Mouse (Mus musculus) kidney, embryonic 14.5 days (tissue): Measurements from ENCODE around the gene Rpl36a. TPM values are rescaled to one million over a fixed set of nuclear protein-coding genes. Genes with fewer than 3 reads are reported as not detected.
"Not testable (repeated sequence)": the region's sequence is repeated elsewhere in the genome, so short reads cannot be mapped to it uniquely, and the experiment has no call there.

Source experiments
- ATAC-seq: fragments of 200-750 bp; cut with Nextera tagmentation; 2 replicates; pipeline ENCODE4 v1.8.0; 2017; ENCODE audit warnings: moderate number of reproducible peaks, mild to moderate bottlenecking, moderate TSS enrichment, moderate library complexity; ENCODE audit not compliant: low FRiP score, low TSS enrichment
- H3K27ac ChIP-seq: fragments of 300-500 bp; sonication (generic); 2 replicates; pipeline ENCODE4 v1.5.1; 2014; ENCODE audit warnings: low read depth, mild to moderate bottlenecking, low read length, moderate library complexity, mixed read lengths
- H3K27me3 ChIP-seq: fragments of 300-500 bp; sonication (generic); 2 replicates; pipeline ENCODE4 v1.6.1; 2014; ENCODE audit warnings: mild to moderate bottlenecking, low read length; ENCODE audit not compliant: control insufficient read depth, insufficient read depth
- H3K36me3 ChIP-seq: fragments of 300-500 bp; sonication (generic); 2 replicates; pipeline ENCODE4 v1.6.1; 2014; ENCODE audit warnings: low read length, mixed read lengths; ENCODE audit not compliant: control insufficient read depth, insufficient read depth
- H3K4me1 ChIP-seq: fragments of 300-500 bp; sonication (generic); 2 replicates; pipeline ENCODE4 v1.6.1; 2014; ENCODE audit warnings: low read length, mixed read lengths; ENCODE audit not compliant: control insufficient read depth, insufficient read depth
- H3K4me2 ChIP-seq: fragments of 300-500 bp; sonication (generic); replicated peaks from 2 replicates; pipeline ENCODE4 v1.6.1; 2014; ENCODE audit warnings: low read depth, mild to moderate bottlenecking, low read length
- H3K4me3 ChIP-seq: fragments of 300-500 bp; sonication (generic); 2 replicates; pipeline ENCODE4 v1.5.1; 2014; ENCODE audit warnings: mild to moderate bottlenecking, low read length
- H3K9ac ChIP-seq: fragments of 300-500 bp; sonication (generic); 2 replicates; pipeline ENCODE4 v1.6.1; 2014; ENCODE audit warnings: low read depth, mild to moderate bottlenecking, low read length, moderate library complexity
- H3K9me3 ChIP-seq: fragments of 300-500 bp; sonication (generic); 2 replicates; pipeline ENCODE4 v1.6.1; 2016; ENCODE audit warnings: low read length; ENCODE audit not compliant: control insufficient read depth
- WGBS: fragments of 180-500 bp; shearing (Covaris S2); extraction: QIAGEN DNeasy Blood & Tissue Kit; methylation state at CpG from one replicate; pipeline ENCODE4 v1.1.7; 2014; 5-methylcytosine and 5-hydroxymethylcytosine counted together
- polyA plus RNA-seq: library from polyadenylated mRNA; unstranded; fragments of >200 nt; fragmentation: Nextera tagmentation; extraction: Ambion mirVana; gene quantifications from 2 replicates; pipeline ENCODE4 v1.2.1, GENCODE M21; 2014

Gene Rpl36a
- 515 and 711 TPM in 2 replicates for polyA plus RNA-seq

- Histone ChIP-seq H3K36me3 (peaks cover 2% of the 10 kb centered on the region; the same call in 1 of the 2 replicates), H3K9ac (peak within 1 kb of the TSS; percentile 78), H3K4me2 (peak within 1 kb of the TSS; percentile 43), H3K27me3 (no peaks in the 10 kb centered on the region), H3K27ac (peak within 1 kb of the TSS; percentile 78), H3K4me3 (peak within 1 kb of the TSS; percentile 55), H3K9me3 (no peaks in the 10 kb centered on the region), H3K4me1 (no peaks in the 10 kb centered on the region)
- WGBS = 21% methylated on average over 45 of the region's 45 CpGs
- peak; percentile 98 for ATAC-seq
These were observed at the start of gene Rpl36a for GRCm38 (mm10) chrX:134585103-134586002. Rpl36a (plus strand) TSS chrX:134585654.

- not testable (repeated sequence) for ATAC-seq, H3K4me3 ChIP-seq, H3K4me2 ChIP-seq, H3K27ac ChIP-seq, H3K9me3 ChIP-seq, H3K27me3 ChIP-seq, H3K4me1 ChIP-seq, H3K9ac ChIP-seq, H3K36me3 ChIP-seq
- WGBS = 87% methylated on average over 10 of the region's 10 CpGs
These were observed 45.7 kb upstream of the Rpl36a start for GRCm38 (mm10) chrX:134539795-134540194.

- 29% methylated on average over 12 of the region's 12 CpGs for WGBS
- H3K4me3 ChIP-seq = peak overlapping the region; percentile 56
- H3K36me3 ChIP-seq = no peaks in the 10 kb centered on the region; the same call in 1 of the 2 replicates
- no peak for ATAC-seq
- no peaks in the 10 kb centered on the region for H3K4me1 ChIP-seq
- H3K27me3 ChIP-seq = no peaks in the 10 kb centered on the region
- H3K9me3 ChIP-seq = no peaks in the 10 kb centered on the region
- H3K27ac ChIP-seq = no peak overlapping the region
- H3K4me2 ChIP-seq = peak overlapping the region; percentile 49
- H3K9ac ChIP-seq = peak overlapping the region; percentile 59
These were observed 44.9 kb upstream of the Rpl36a start for GRCm38 (mm10) chrX:134540414-134541135.

GRCm38 (mm10) chrX:134541145-134541954 is 44.1 kb upstream of the Rpl36a start, which contains the start of gene Timm8a1:
Timm8a1 (minus strand) TSS chrX:134541865.
- peak; percentile 92 for ATAC-seq
- Histone ChIP-seq H3K27me3 (no peaks in the 10 kb centered on the region), H3K9ac (peak within 1 kb of the TSS; percentile 59), H3K4me3 (peak within 1 kb of the TSS; percentile 56), H3K9me3 (no peaks in the 10 kb centered on the region), H3K4me2 (peak within 1 kb of the TSS; percentile 49), H3K36me3 (no peaks in the 10 kb centered on the region; the same call in 1 of the 2 replicates), H3K4me1 (no peaks in the 10 kb centered on the region), H3K27ac (peak within 1 kb of the TSS; percentile 77)
- WGBS = 23% methylated on average over 51 of the region's 61 CpGs

DNA sequence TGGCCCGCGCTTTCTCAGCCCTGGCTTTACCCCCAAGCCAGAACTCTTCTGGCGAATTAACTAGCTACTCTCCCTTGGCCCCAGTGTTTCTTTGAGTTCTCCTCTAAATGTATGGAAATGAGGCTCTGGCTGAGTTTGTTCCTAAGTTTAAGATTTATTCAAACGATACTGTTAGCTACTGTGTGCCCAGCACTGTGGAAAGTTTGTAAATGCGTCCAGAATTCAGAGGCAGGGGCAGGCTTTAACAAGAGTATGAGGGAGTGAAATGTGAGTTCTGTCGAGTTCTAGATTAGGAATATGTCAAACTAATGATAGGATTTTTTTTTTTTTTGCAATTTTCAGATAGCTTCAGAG is 43.5 kb upstream of the Rpl36a start:
- ATAC-seq = no peak
- no peaks in the 10 kb centered on the region for H3K27me3 ChIP-seq
- H3K36me3 ChIP-seq = no peaks in the 10 kb centered on the region
- H3K27ac ChIP-seq = peak overlapping the region; percentile 77
- peak overlapping the region; percentile 59 for H3K9ac ChIP-seq
- peak overlapping the region; percentile 42 for H3K4me2 ChIP-seq
- H3K9me3 ChIP-seq = no peaks in the 10 kb centered on the region
- 20% methylated on average over 6 of the region's 6 CpGs for WGBS
- H3K4me1 ChIP-seq = no peaks in the 10 kb centered on the region
- H3K4me3 ChIP-seq = peak overlapping the region; percentile 56

GRCm38 (mm10) chrX:134547330-134547729 is 38.1 kb upstream of the Rpl36a start:
- Histone ChIP-seq H3K9me3 (no peaks in the 10 kb centered on the region), H3K9ac (no peak overlapping the region), H3K4me2 (no peak overlapping the region), H3K36me3 (no peaks in the 10 kb centered on the region), H3K4me1 (no peaks in the 10 kb centered on the region), H3K27ac (no peak overlapping the region), H3K4me3 (no peak overlapping the region), H3K27me3 (no peaks in the 10 kb centered on the region)
- no peak for ATAC-seq
- 85% methylated on average over 4 of the region's 4 CpGs for WGBS

GRCm38 (mm10) chrX:134550903-134551302 is 34.6 kb upstream of the Rpl36a start:
- Histone ChIP-seq H3K27ac (no peak overlapping the region), H3K4me2 (no peak overlapping the region), H3K27me3 (no peaks in the 10 kb centered on the region), H3K36me3 (no peaks in the 10 kb centered on the region), H3K9ac (no peak overlapping the region), H3K9me3 (no peaks in the 10 kb centered on the region), H3K4me3 (no peak overlapping the region), H3K4me1 (no peaks in the 10 kb centered on the region)
- ATAC-seq = peak; percentile 66; the same call in 1 of the 2 replicates
- 25% methylated on average over 5 of the region's 5 CpGs for WGBS

DNA sequence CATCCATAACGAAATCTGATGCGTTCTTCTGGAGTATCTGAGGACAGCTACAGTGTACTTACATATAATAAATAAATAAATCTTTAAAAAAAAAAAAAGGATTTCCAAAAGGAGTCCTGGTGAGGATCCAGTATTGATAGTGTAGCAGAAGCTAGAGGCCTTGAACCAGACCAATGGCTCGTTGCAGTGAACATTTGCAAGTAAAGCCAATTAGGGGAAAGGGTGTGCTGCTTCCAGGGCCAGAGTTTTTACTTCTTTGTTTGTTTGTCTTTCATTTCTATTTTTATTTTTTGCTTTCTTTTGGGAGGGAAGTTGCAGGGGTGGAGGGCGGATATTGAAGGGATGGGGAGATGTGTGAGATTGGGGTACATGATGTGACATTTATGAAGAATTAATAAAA is 32.1 kb upstream of the Rpl36a start:
- no peaks in the 10 kb centered on the region for H3K9me3 ChIP-seq
- no peaks in the 10 kb centered on the region for H3K4me1 ChIP-seq
- H3K4me2 ChIP-seq = no peak overlapping the region
- ATAC-seq = no peak
- H3K9ac ChIP-seq = no peak overlapping the region
- H3K27me3 ChIP-seq = no peaks in the 10 kb centered on the region
- no peaks in the 10 kb centered on the region for H3K36me3 ChIP-seq
- WGBS = 74% methylated on average over 4 of the region's 4 CpGs
- H3K4me3 ChIP-seq = no peak overlapping the region
- no peak overlapping the region for H3K27ac ChIP-seq
